Mouse (Mus musculus): Measurements from ENCODE around the gene Rnase2b. TPM values are rescaled to one million over a fixed set of nuclear protein-coding genes. Genes with fewer than 3 reads are reported as not detected.
"Not testable (repeated sequence)": the region's sequence is repeated elsewhere in the genome, so short reads cannot be mapped to it uniquely, and the experiment has no call there.

Rnase2b gene
- polyA plus RNA-seq, 1 experiment from 2014 or later = not detected

- Histone ChIP-seq H3K36me3 (no peaks in the 10 kb centered on the region), H3K4me1 (no peaks in the 10 kb centered on the region), H3K27me3 (replicated peaks) (no peaks in the 10 kb centered on the region), H3K4me3 (no peak overlapping the region), H3K27ac (no peak overlapping the region), H3K9me3 (no peaks in the 10 kb centered on the region), H3K4me2 (replicated peaks) (no peak overlapping the region), H3K9ac (no peak overlapping the region)
- WGBS = 33% methylated on average over 4 of the region's 4 CpGs
- no peak for ATAC-seq (ENCODE audit: low FRiP score, low read depth)
Measured at GRCm38 (mm10) chr14:51156736-51157068, 5.4 kb upstream of the Rnase2b start.

DNA sequence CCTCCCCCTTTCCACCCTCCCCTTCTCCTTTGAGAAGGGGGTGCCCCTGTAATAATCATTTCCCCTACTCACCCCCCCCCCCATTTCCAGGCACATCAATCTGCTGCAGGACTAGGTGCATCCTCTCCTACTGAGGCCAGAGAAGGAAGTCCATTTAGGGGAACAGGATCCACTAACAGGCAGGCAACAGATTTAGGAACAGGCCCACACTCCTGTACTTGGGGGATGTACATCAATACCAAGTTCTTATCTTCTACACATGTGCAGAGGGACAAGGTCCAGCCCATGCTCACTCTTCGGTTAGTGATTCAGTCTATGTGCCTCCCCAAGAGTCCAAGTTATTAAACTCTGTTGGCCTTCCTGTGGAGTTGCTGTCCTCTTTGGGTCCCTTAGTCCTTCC is 5.0 kb upstream of the Rnase2b start:
- no peak overlapping the region for H3K4me3 ChIP-seq
- H3K4me2 ChIP-seq (replicated peaks) = no peak overlapping the region
- H3K27me3 ChIP-seq (replicated peaks) = no peaks in the 10 kb centered on the region
- H3K27ac ChIP-seq = no peak overlapping the region
- no peaks in the 10 kb centered on the region for H3K36me3 ChIP-seq
- H3K4me1 ChIP-seq = no peaks in the 10 kb centered on the region
- 100% methylated on average over 1 of the region's 1 CpGs for WGBS
- no peak overlapping the region for H3K9ac ChIP-seq
- H3K9me3 ChIP-seq = no peaks in the 10 kb centered on the region
- no peak for ATAC-seq (ENCODE audit: low FRiP score, low read depth)

- H3K27me3 ChIP-seq (replicated peaks); H3K4me1 ChIP-seq; H3K4me3 ChIP-seq; ATAC-seq (ENCODE audit: low FRiP score, low read depth); H3K27ac ChIP-seq; H3K9ac ChIP-seq; H3K4me2 ChIP-seq (replicated peaks); H3K9me3 ChIP-seq; H3K36me3 ChIP-seq: not testable (repeated sequence)
- WGBS = 85% methylated on average over 6 of the region's 6 CpGs
Measured at GRCm38 (mm10) chr14:51163323-51163722, 1.3 kb downstream of the Rnase2b start.

DNA sequence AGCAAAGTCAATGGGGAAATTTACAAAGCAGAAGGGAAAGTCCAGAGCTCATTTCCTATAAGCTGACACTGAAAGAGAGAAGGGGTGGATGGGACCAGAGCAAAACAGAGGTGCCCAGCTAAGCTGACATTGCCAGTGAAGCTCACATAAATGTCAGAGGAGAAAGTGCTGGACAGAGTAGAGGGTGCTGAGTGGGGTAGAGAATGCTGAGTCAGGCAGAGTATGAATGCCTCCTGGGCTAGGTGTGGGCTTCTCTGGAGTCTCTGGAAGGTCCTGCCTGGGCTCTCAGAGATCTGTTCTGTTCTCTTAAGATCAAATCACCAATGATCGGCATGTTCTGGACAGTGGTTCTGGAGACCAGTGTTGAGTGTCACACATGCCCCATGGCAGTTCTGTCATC is 3.4 kb downstream of the Rnase2b start:
- Histone ChIP-seq H3K36me3 (no peaks in the 10 kb centered on the region), H3K9ac (no peak overlapping the region), H3K4me3 (no peak overlapping the region), H3K4me2 (replicated peaks) (no peak overlapping the region), H3K27ac (no peak overlapping the region), H3K9me3 (no peaks in the 10 kb centered on the region), H3K27me3 (replicated peaks) (no peaks in the 10 kb centered on the region), H3K4me1 (no peaks in the 10 kb centered on the region)
- ATAC-seq (ENCODE audit: low FRiP score, low read depth) = no peak
- WGBS = 100% methylated on average over 1 of the region's 1 CpGs

- ATAC-seq (ENCODE audit: low FRiP score, low read depth) = no peak
- H3K36me3 ChIP-seq = no peaks in the 10 kb centered on the region
- no peak overlapping the region for H3K27ac ChIP-seq
Measured at GRCm38 (mm10) chr14:51166068-51166467, 4.0 kb downstream of the Rnase2b start.

DNA sequence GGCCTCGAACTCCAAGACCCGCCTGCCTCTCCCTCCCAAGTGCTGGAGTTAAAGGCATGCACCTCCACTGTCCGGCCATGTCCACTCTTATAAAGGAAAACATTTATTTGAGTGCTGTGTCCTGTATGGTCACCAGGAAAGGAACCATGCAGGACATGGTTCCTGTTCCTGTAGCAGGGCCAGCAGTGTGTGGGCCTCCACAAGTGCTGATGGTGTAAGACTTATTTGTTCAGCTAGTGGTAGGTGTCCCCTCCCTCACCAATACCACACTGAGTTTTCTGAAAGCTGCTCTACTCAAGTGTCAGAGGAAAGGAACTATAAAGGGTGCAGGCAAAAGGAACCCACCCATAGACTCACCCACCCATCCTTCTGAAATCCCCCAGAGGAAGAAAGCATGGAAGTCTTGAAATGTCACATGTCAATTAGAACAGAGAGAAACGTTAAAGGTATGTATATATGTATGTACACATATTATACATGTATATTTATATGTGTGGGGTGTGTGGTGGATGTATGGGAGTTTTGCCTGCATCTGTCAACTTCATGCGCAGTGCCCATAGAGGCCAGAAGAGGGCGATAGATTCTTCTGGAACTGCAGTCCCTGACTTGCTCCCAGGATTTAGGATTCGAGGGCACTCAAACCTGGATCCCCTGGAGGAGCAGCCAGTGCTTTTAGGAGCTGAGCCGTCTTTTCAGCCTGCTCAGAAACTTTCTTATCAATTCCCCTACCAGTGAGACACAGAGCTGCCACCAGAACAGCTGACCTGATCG is 10.2 kb downstream of the Rnase2b start:
- 41% methylated on average over 9 of the region's 9 CpGs for WGBS
- H3K4me1 ChIP-seq; H3K9me3 ChIP-seq; H3K27ac ChIP-seq; ATAC-seq (ENCODE audit: low FRiP score, low read depth); H3K4me2 ChIP-seq (replicated peaks); H3K4me3 ChIP-seq; H3K27me3 ChIP-seq (replicated peaks); H3K36me3 ChIP-seq; H3K9ac ChIP-seq: not testable (repeated sequence)

More at GRCm38 (mm10) chr14:51166068-51166467, 4.0 kb downstream of the Rnase2b start:
- H3K9ac ChIP-seq = no peak overlapping the region
- no peaks in the 10 kb centered on the region for H3K4me1 ChIP-seq
- H3K27me3 ChIP-seq (replicated peaks) = no peaks in the 10 kb centered on the region
- H3K4me2 ChIP-seq (replicated peaks) = no peak overlapping the region
- H3K4me3 ChIP-seq = no peak overlapping the region
- H3K9me3 ChIP-seq = no peaks in the 10 kb centered on the region

DNA sequence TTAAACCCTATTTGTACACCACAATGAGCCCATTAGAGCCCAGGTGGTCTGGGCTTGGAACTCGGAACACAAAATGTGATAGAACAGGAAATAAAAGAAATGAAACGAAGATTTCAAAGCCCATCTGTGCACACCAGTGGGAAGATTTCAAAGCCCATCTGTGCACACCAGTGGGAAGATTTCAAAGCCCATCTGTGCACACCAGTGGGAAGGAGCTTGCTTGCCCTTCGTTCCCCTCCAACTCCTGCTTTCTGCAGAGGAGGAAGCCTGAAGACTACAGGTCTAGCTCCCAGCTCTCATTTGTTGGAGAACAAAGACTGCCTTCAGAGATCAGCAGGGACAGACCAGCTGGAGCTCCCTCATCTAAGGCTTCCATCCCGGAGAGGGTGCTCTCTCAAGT is 10.9 kb downstream of the Rnase2b start:
- not testable (repeated sequence) for H3K4me2 ChIP-seq (replicated peaks); H3K4me3 ChIP-seq; H3K4me1 ChIP-seq; H3K9me3 ChIP-seq; ATAC-seq (ENCODE audit: low FRiP score, low read depth); H3K27ac ChIP-seq; H3K36me3 ChIP-seq; H3K9ac ChIP-seq; H3K27me3 ChIP-seq (replicated peaks)
- 51% methylated on average over 4 of the region's 4 CpGs for WGBS

- Histone ChIP-seq H3K27ac (no peak overlapping the region), H3K4me3 (no peak overlapping the region), H3K4me2 (replicated peaks) (no peak overlapping the region), H3K27me3 (replicated peaks) (no peaks in the 10 kb centered on the region), H3K9ac (no peak overlapping the region), H3K4me1 (no peaks in the 10 kb centered on the region), H3K36me3 (no peaks in the 10 kb centered on the region), H3K9me3 (no peaks in the 10 kb centered on the region)
- ATAC-seq (ENCODE audit: low FRiP score, low read depth) = no peak
- 84% methylated on average over 4 of the region's 4 CpGs for WGBS
Measured at GRCm38 (mm10) chr14:51173843-51174242, 11.8 kb downstream of the Rnase2b start.

GRCm38 (mm10) chr14:51181051-51181450 is 19.0 kb downstream of the Rnase2b start:
- not testable (repeated sequence) for H3K27ac ChIP-seq; H3K27me3 ChIP-seq (replicated peaks); H3K36me3 ChIP-seq; H3K4me1 ChIP-seq; ATAC-seq (ENCODE audit: low FRiP score, low read depth); H3K9ac ChIP-seq; H3K4me2 ChIP-seq (replicated peaks); H3K4me3 ChIP-seq; H3K9me3 ChIP-seq
- 88% methylated on average over 2 of the region's 2 CpGs for WGBS

DNA sequence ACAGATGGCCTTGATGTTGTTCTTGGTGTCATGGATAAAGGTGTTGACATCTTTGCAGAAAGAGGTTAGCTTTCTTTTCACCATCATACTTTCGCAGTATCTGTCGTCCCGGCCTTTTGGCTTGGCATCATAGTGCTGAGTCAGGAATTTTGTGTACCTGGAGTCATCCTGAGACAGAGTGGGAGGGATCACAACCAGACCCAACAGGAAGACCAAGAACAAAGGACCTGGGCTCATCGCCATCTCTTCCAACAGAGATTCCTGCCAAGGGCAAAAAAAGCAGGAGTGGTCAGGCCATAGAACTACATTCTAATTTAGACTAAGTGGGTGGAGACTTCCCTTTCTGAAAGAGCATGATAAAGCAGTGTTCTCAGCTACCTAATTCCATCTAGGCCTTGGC is 33.6 kb downstream of the Rnase2b start:
- no peak overlapping the region for H3K27ac ChIP-seq
- no peak overlapping the region for H3K9ac ChIP-seq
- H3K9me3 ChIP-seq = no peaks in the 10 kb centered on the region
- no peak overlapping the region for H3K4me3 ChIP-seq
- H3K4me1 ChIP-seq = no peaks in the 10 kb centered on the region
- H3K36me3 ChIP-seq = no peaks in the 10 kb centered on the region
- H3K4me2 ChIP-seq (replicated peaks) = no peak overlapping the region
- 96% methylated on average over 4 of the region's 4 CpGs for WGBS
- no peaks in the 10 kb centered on the region for H3K27me3 ChIP-seq (replicated peaks)
- no peak for ATAC-seq (ENCODE audit: low FRiP score, low read depth)

- Histone ChIP-seq H3K4me3 (no peak within 1 kb of the TSS), H3K9me3 (no peaks in the 10 kb centered on the region), H3K4me1 (no peaks in the 10 kb centered on the region), H3K4me2 (replicated peaks) (no peak within 1 kb of the TSS), H3K27me3 (replicated peaks) (no peaks in the 10 kb centered on the region), H3K27ac (no peak within 1 kb of the TSS), H3K36me3 (no peaks in the 10 kb centered on the region), H3K9ac (no peak within 1 kb of the TSS)
- ATAC-seq (ENCODE audit: low FRiP score, low read depth) = no peak
- 86% methylated on average over 5 of the region's 5 CpGs for WGBS
Measured at GRCm38 (mm10) chr14:51199098-51200023, 37.3 kb downstream of the Rnase2b start, which contains the start of gene Ang2. Gene Ang2 (minus strand): TSS chr14:51199148.

DNA sequence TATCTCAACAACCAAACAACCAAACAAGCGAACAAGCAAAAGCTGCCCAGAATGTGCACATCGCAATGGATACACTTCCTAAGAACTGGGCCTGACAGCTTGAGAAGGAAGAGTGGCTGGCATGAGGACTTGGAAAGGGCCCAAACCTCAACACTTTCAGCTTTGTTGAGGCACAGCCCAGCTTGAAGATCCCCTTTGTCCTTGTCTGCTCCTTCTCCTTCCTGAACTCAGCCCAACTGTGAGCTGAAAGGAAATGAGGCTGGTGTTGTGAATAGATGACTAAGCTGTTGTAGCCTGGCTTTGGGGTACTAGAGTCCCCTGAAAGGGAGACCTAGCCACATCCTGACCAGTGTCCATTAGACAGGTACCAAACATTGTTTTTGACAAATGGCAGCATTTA is 38.0 kb downstream of the Rnase2b start:
- H3K36me3 ChIP-seq = no peaks in the 10 kb centered on the region
- H3K27me3 ChIP-seq (replicated peaks) = no peaks in the 10 kb centered on the region
- H3K9me3 ChIP-seq = no peaks in the 10 kb centered on the region
- no peak overlapping the region for H3K9ac ChIP-seq
- ATAC-seq (ENCODE audit: low FRiP score, low read depth) = no peak
- WGBS = 96% methylated on average over 2 of the region's 2 CpGs
- H3K4me2 ChIP-seq (replicated peaks) = no peak overlapping the region
- no peak overlapping the region for H3K27ac ChIP-seq
- no peak overlapping the region for H3K4me3 ChIP-seq
- no peaks in the 10 kb centered on the region for H3K4me1 ChIP-seq

Data from neural tube, embryonic 12.5 days (tissue).